Mouse (Mus musculus) cortical plate, adult 2 months (tissue): Measurements from ENCODE around the gene Palld.

Experiments
- CTCF ChIP-seq: fragments of 200-500 bp; IDR thresholded peaks from 2 replicates; pipeline ENCODE4 v1.5.1; 2011; ENCODE audit warnings: mild to moderate bottlenecking, control low read depth, low read length; ENCODE audit not compliant: insufficient read depth; ENCODE audit errors: extremely low read depth
- POLR2A ChIP-seq: fragments of 200-500 bp; IDR thresholded peaks from 2 replicates; pipeline ENCODE4 v1.6.1; 2011; ENCODE audit warnings: mild to moderate bottlenecking, low read length, control low read depth; ENCODE audit not compliant: insufficient read depth; ENCODE audit errors: extremely low read depth

GRCm38 (mm10) chr8:61732184-61732583, 170.3 kb downstream of the Palld start:
- no peak for TF ChIP-seq POLR2A
- no peak for TF ChIP-seq CTCF
